Mouse (Mus musculus): Measurements from ENCODE around the gene Bnc2.

- no peak for TF ChIP-seq E2F4 (IDR thresholded peaks at IDR 0.05; ENCODE audit: insufficient read depth)
- no peak for TF ChIP-seq POLR2A (IDR thresholded peaks at IDR 0.05; ENCODE audit: insufficient read length, low read depth)
- TF ChIP-seq CEBPB (IDR thresholded peaks at IDR 0.05; ENCODE audit: insufficient read depth, poor library complexity, severe bottlenecking): peak; percentile 47; the same call in 1 of the 2 replicates
- no peak for TF ChIP-seq MAX (IDR thresholded peaks at IDR 0.05; ENCODE audit: low read depth)
Observed at GRCm38 (mm10) chr4:84621785-84622184, 53.3 kb downstream of the Bnc2 start.
